Mouse (Mus musculus): Measurements from ENCODE around the gene Crlf1. TPM values are rescaled to one million over a fixed set of nuclear protein-coding genes. Genes with fewer than 3 reads are reported as not detected.
"Not testable (repeated sequence)": the region's sequence is repeated elsewhere in the genome, so short reads cannot be mapped to it uniquely, and the experiment has no call there.

The Crlf1 gene
- polyA plus RNA-seq, 1 experiment = 1.1 TPM

- no peak for DNase-seq (ENCODE audit: low read depth, low spot score)
These were observed 896 bp downstream of the Crlf1 start for GRCm38 (mm10) chr8:70493692-70494415.

DNA sequence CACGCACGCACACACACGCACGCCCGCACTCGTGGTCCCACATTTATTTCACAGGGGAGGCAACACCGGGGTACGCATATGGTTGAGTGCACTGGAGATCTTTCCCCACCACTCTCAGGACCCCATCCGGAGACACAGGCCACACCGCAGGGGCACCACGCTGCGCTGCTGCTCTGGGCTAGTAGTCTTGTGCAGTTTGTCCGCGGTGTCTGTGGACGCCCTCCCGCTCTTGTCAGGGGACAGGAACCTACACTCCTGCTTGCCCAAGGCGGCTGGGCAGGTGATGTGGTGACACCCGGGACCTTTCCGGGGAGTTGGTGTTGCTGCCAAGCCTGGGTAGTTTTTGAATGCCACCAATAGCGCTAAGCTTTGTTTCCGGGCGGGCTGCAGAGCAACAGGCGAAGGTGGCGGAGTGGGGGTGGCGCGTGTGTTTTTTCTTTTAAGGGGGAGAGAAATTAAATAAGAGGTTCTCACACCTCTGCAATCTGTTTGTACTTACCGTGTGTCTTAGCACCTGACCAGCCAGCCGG is 1.5 kb downstream of the Crlf1 start:
- WGBS = 9% methylated on average over 28 of the region's 28 CpGs
- DNase-seq (ENCODE audit: low read depth, low spot score) = no peak

More at GRCm38 (mm10) chr8:70493692-70494415, 896 bp downstream of the Crlf1 start:
- WGBS = 5% methylated on average over 47 of the region's 47 CpGs

GRCm38 (mm10) chr8:70495001-70495770 is 2.2 kb downstream of the Crlf1 start:
- DNase-seq (ENCODE audit: low read depth, low spot score) = no peak
- WGBS = 15% methylated on average over 21 of the region's 21 CpGs

DNA sequence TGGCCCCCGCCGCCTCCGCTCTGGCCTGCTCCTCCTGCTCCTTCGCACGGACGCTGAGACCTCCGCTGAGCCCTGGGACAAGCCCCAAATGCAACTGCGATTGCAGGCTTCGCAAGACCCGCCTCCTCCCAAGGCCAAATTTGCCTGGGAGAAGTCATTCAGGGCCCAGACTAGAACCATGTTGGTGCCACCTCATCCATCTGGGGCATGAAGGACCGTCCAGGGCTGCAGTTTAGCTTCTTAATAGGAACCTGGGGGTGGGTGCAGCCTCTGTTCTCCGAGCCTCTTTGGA is 2.8 kb downstream of the Crlf1 start:
- 25% methylated on average over 12 of the region's 12 CpGs for WGBS
- no peak for DNase-seq (ENCODE audit: low read depth, low spot score)

DNA sequence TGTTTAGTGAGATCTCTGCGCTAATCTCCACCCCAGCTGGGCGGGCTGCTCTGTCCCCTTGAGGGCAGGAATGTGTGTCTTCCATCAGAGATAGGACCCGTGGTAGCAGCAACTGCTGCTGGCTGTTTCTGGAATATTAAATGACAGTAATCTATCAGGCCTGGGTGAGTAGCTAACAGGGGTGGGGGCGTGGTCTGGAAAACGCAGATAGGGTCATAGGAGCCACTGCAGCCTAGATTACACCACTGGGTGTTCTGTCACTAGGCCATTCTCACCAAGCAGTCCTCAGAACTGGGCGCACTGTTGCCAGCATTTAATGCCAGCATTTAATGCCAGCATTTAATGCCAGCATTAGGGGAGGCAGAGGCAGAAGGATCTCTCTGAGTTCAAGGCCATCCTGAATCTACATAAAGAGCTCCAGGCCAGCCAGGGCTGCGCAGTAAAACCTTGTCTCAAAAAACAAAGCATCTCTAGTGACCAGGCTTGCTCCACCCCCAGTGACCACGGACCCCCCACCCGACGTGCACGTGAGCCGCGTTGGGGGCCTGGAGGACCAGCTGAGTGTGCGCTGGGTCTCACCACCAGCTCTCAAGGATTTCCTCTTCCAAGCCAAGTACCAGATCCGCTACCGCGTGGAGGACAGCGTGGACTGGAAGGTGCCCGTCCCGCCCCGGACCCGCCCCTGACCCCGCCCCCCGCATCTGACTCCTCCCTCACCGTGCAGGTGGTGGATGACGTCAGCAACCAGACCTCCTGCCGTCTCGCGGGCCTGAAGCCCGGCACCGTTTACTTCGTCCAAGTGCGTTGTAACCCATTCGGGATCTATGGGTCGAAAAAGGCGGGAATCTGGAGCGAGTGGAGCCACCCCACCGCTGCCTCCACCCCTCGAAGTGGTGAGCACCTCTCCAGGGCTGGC is 7.7 kb downstream of the Crlf1 start:
- no peak for DNase-seq (ENCODE audit: low read depth, low spot score)
- WGBS = 12% methylated on average over 39 of the region's 39 CpGs

- 17% methylated on average over 23 of the region's 23 CpGs for WGBS
- DNase-seq (ENCODE audit: low read depth, low spot score) = no peak
These were observed 9.0 kb downstream of the Crlf1 start for GRCm38 (mm10) chr8:70501820-70502529.

DNA sequence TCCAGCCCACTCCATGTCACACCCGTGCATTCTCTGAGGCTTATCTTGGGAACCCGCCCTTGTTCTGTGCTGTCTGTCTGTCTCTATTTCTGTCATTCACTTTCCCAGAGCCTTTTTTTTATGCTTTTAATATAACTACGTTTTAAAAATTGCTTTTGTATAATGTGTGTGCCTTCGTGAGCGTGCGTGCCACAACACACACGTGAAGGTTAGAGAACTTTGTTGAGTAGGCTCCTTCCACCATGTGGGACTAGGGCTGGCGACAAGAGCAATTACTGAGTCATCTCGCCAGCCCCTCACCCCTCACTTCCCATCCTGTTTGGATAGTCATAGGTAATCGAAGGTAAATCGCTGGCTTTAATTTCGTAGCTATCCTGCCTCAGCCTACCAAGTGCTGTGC is 9.6 kb downstream of the Crlf1 start:
- 52% methylated on average over 12 of the region's 12 CpGs for WGBS
- DNase-seq (ENCODE audit: low read depth, low spot score) = no peak

GRCm38 (mm10) chr8:70503062-70503750 is 10.2 kb downstream of the Crlf1 start:
- 20% methylated on average over 46 of the region's 46 CpGs for WGBS
- DNase-seq (ENCODE audit: low read depth, low spot score) = no peak

- DNase-seq (ENCODE audit: low read depth, low spot score) = no peak
- WGBS = 79% methylated on average over 16 of the region's 16 CpGs
These were observed 11.3 kb downstream of the Crlf1 start for GRCm38 (mm10) chr8:70504291-70504716.

DNA sequence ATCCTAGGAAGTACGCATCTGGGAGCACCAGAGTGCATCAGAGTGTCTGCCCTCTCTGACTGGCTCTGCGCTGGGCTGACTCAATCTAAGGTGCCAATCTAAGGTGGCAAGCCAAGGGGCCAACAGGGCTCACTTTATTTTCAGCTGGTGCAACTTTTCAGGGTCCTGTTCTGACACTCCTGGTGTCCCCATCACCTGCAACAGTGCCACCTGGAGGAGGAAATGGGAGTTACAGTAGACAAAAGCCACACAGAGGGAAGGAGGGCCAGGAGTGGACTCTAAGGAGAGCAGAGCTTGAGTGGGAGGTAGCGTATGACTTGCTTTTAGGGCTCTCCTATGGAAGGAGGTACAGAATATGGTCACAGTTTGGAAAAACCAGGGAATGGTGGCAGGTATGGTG is 11.9 kb downstream of the Crlf1 start:
- peak; percentile 63 for DNase-seq (ENCODE audit: low read depth, low spot score)

DNA sequence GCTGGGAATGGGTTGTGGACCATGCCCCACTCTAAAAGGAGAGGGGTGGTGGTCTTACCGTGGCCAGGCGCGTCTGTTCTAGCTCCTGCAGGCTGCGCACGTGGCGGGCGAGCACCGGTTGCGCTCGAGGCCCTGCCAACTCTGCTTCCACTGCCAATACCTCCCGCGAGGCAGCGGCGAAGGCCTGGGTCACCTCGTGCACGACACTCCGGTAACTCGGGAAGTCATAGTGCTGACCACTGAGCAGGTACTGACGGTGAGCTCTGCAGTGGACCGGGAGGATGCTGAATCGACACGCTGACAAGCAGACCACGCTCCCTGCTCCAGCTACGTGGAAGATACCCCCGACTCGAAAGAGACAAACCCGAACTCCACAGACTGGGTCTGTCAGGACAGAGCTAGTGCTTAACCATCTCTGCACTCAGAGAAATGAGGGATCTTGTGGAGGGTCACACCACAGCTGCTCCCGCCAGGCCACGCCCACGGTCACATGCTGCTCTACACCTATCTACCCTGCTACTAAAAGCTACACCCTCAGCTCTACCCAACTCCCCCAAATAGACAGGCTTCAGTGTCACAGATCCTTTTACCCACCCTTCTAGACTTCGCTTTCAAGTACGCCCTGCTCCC is 12.9 kb downstream of the Crlf1 start:
- WGBS = 38% methylated on average over 32 of the region's 32 CpGs

More for the DNA sequence above, 11.9 kb downstream of the Crlf1 start:
- WGBS = 79% methylated on average over 3 of the region's 3 CpGs

GRCm38 (mm10) chr8:70506328-70507026 is 13.5 kb downstream of the Crlf1 start, which contains the start of gene Rex1bd:
Gene Rex1bd (minus strand): TSS chr8:70506752.
- DNase-seq (ENCODE audit: low read depth, low spot score) = peak; percentile 68
- WGBS = 2% methylated on average over 40 of the region's 40 CpGs

More for the DNA sequence above, 12.9 kb downstream of the Crlf1 start:
- DNase-seq (ENCODE audit: low read depth, low spot score) = no peak

DNA sequence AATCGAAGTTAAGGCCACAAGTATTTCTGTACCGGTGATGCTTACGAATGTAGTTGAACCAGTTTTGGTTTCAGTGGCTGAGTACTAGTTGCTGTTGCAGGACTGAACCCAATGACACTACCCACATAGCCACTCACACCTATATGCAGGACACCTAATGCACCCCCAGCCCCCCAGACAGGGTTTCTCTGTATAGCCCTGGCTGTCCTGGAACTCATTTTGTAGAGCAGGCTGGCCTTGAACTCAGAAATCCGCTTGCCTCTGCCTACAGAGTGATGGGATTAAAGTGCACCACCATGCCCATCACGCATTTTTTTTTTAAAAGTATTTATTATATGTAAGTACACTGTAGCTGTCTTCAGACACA is 14.1 kb downstream of the Crlf1 start:
- DNase-seq (ENCODE audit: low read depth, low spot score) = no peak
- 58% methylated on average over 5 of the region's 5 CpGs for WGBS

GRCm38 (mm10) chr8:70509281-70509952 is 16.5 kb downstream of the Crlf1 start:
- 4% methylated on average over 25 of the region's 25 CpGs for WGBS
- no peak for DNase-seq (ENCODE audit: low read depth, low spot score)

GRCm38 (mm10) chr8:70510228-70510915 is 17.4 kb downstream of the Crlf1 start, which contains the start of gene Uba52:
Gene Uba52 (minus strand): TSS chr8:70510801.
- peak; percentile 80 for DNase-seq (ENCODE audit: low read depth, low spot score)
- under 1% methylated on average over 74 of the region's 74 CpGs for WGBS

DNA sequence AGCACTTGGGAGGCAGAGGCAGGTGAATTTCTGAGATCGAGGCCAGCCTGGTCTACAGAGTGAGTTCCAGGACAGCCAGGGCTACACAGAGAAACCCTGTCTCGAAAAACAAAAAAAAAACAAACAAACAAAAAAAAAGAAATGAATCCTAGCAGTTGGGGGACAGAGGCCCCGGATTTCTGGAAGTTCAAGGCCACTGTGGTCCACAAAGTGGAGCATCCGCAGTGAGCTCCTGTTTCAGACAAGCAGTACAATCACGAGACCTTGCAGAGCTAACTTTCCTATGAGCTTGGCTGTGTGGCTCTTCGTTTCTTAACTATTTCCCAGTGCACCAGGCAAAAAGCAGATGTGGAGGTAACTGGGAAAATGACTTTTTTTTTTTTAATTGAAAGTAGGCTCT is 18.2 kb downstream of the Crlf1 start:
- 53% methylated on average over 6 of the region's 6 CpGs for WGBS
- DNase-seq (ENCODE audit: low read depth, low spot score) = not testable (repeated sequence)
